ENCODE assay signal across 23 mouse cellular contexts in genomic region chr1:36917423-36917822, GRCm38 (mm10). TPM values are rescaled to one million over a fixed set of nuclear protein-coding genes. Genes with fewer than 3 reads are reported as not detected.
DNase-seq lines count a peak whose midpoint lies in the region; ATAC-seq lines count a peak whose summit lies in the region.
"Had no signal": no experiment of that assay in that cellular context is flagged by ENCODE, and none has a peak within 500 bp of the region (broad histone marks: within the 10 kb centered on the region; RNA-seq: fewer than 3 reads in every experiment).

No protein-coding gene starts in this region.

- no peaks in the 10 kb centered on the region for H3K27me3 ChIP-seq in heart, embryonic 11.5 days (ENCODE audit: control insufficient read depth, insufficient read depth, low read length)
- H3K27me3 ChIP-seq in liver, embryonic 12.5 days (replicated peaks): no peaks in the 10 kb centered on the region
- H3K27me3 ChIP-seq: forebrain, embryonic 13.5 days; heart, embryonic 12.5 days; limb, embryonic 13.5 days; lung, embryonic 15.5 days had no signal

- no peaks in the 10 kb centered on the region for H3K36me3 ChIP-seq in heart, embryonic 11.5 days (ENCODE audit: control insufficient read depth, insufficient read depth, low read length)
- H3K36me3 ChIP-seq in liver, embryonic 12.5 days: peaks cover 17% of the 10 kb centered on the region
- H3K36me3 ChIP-seq: heart, embryonic 12.5 days; hindbrain, embryonic 10.5 days; limb, embryonic 13.5 days; lung, embryonic 15.5 days had no signal

- H3K27ac ChIP-seq in heart, embryonic 11.5 days (ENCODE audit: low read depth, low read length): 0 out of 2 replicates have a peak overlapping the region, but pooled peaks have one; percentile 10
- H3K27ac ChIP-seq in liver, embryonic 12.5 days: peak overlapping the region; percentile 100
- H3K27ac ChIP-seq: forebrain, embryonic 13.5 days; hindbrain, embryonic 10.5 days; hindbrain, postnatal 0 days; kidney, postnatal 0 days; limb, embryonic 13.5 days; lung, embryonic 15.5 days had no signal

- H3K4me1 ChIP-seq in heart, embryonic 11.5 days (ENCODE audit: control insufficient read depth, insufficient read depth, low read length): peaks cover 59% of the 10 kb centered on the region
- peaks cover 98% of the 10 kb centered on the region for H3K4me1 ChIP-seq in liver, embryonic 12.5 days

- no peak overlapping the region for H3K4me3 ChIP-seq in heart, embryonic 11.5 days (ENCODE audit: low read depth, low read length)
- no peak overlapping the region for H3K4me3 ChIP-seq in liver, embryonic 12.5 days
- H3K4me3 ChIP-seq: forebrain, embryonic 13.5 days; heart, embryonic 12.5 days; hindbrain, embryonic 10.5 days; limb, embryonic 13.5 days; lung, embryonic 15.5 days had no signal

- no peak for DNase-seq in heart, adult 9 months (ENCODE audit: low spot score in 2 of 2)
- no peak for DNase-seq in kidney, postnatal 14 days
- DNase-seq in retina, postnatal 1 day: no peak
- DNase-seq: cerebellum, adult 11 months; cerebellum, adult 9-11 months; heart, postnatal 10 days; kidney, adult 11 months; lung, postnatal 4 days; right cerebral cortex, adult 18-20 months; right cerebral cortex, postnatal 4 days; thymus, postnatal 25 days had no signal

- WGBS in heart, embryonic 11.5 days (ENCODE audit: insufficient replicate concordance): 47% methylated on average over 1 of the region's 1 CpGs
- 31% methylated on average over 1 of the region's 1 CpGs for WGBS in liver, embryonic 12.5 days (ENCODE audit: insufficient replicate concordance)

- no peak for ATAC-seq in heart, embryonic 11.5 days (replicated peaks; ENCODE audit: insufficient number of reproducible peaks, low FRiP score, low TSS enrichment)
- peak; percentile 13; the same call in 1 of the 2 replicates for ATAC-seq in erythroblast, adult 5-6 weeks (replicated peaks; ENCODE audit: low FRiP score, poor library complexity, severe bottlenecking)
- ATAC-seq in liver, embryonic 12.5 days: peak; percentile 19
- ATAC-seq in monocyte, adult 5-6 weeks (replicated peaks; ENCODE audit: insufficient number of reproducible peaks, low FRiP score, low TSS enrichment, poor library complexity, severe bottlenecking): 0 out of 2 replicates have a peak, but pooled peaks have one; percentile 16
- ATAC-seq: forebrain, embryonic 13.5 days; hindbrain, postnatal 0 days; midbrain, embryonic 16.5 days had no signal

- no peaks in the 10 kb centered on the region for H3K9me3 ChIP-seq in heart, embryonic 11.5 days (replicated peaks; ENCODE audit: control insufficient read depth, low read length)
- no peaks in the 10 kb centered on the region for H3K9me3 ChIP-seq in liver, embryonic 12.5 days (replicated peaks)
- H3K9me3 ChIP-seq: forebrain, embryonic 13.5 days; heart, embryonic 12.5 days; hindbrain, embryonic 10.5 days; limb, embryonic 13.5 days; lung, embryonic 15.5 days had no signal

- H3K9ac ChIP-seq in heart, embryonic 11.5 days (ENCODE audit: low read depth, low read length): no peak overlapping the region
- peak overlapping the region; percentile 45; the same call in 1 of the 2 replicates for H3K9ac ChIP-seq in liver, embryonic 12.5 days
- H3K9ac ChIP-seq: forebrain, embryonic 13.5 days; heart, embryonic 12.5 days; limb, embryonic 13.5 days; lung, embryonic 15.5 days had no signal

- no peak overlapping the region for H3K4me2 ChIP-seq in heart, embryonic 11.5 days
- H3K4me2 ChIP-seq in liver, embryonic 12.5 days: peak overlapping the region; percentile 69
- H3K4me2 ChIP-seq: forebrain, embryonic 13.5 days; heart, embryonic 12.5 days; limb, embryonic 13.5 days; lung, embryonic 15.5 days had no signal

RNA-seq across cellular contexts. Expression of gene Tmem131, which starts 26.0 kb away (rescaled TPM):
- polyA plus RNA-seq in heart, embryonic 11.5 days (2014; fragmentation: Nextera tagmentation; extraction: Ambion mirVana): 10.6 and 11.4 TPM in 2 replicates
- 214 and 220 TPM in 2 replicates for total RNA-seq in erythroblast, adult 5-6 weeks (2015; ENCODE audit: low replicate concordance)
- 159 and 168 TPM in 2 replicates for total RNA-seq in erythroblast, adult 5-6 weeks (2017; ENCODE audit: low replicate concordance)
- polyA plus RNA-seq in liver, embryonic 12.5 days (2016; fragmentation: Nextera tagmentation; extraction: Ambion mirVana): 14.9 and 15.4 TPM in 2 replicates
- 29.0 to 54.6 TPM (median 37.3 TPM) in 3 replicates for total RNA-seq in monocyte, adult 5-6 weeks (2017)
